Mouse (Mus musculus): Measurements from ENCODE around the gene Xrcc4. TPM values are rescaled to one million over a fixed set of nuclear protein-coding genes. Genes with fewer than 3 reads are reported as not detected.

Gene Xrcc4
- polyA plus RNA-seq, 1 experiment from 2014 or later, result 13.3 TPM

- WGBS, result 56% methylated on average over 5 of the region's 5 CpGs
- Histone ChIP-seq H3K36me3 (ENCODE audit: control insufficient read depth, insufficient read depth, low read length) (no peaks in the 10 kb centered on the region; the same call in 1 of the 2 replicates), H3K9me3 (ENCODE audit: control insufficient read depth, low read length) (no peaks in the 10 kb centered on the region), H3K4me3 (ENCODE audit: low read length) (no peak overlapping the region), H3K27ac (ENCODE audit: low read depth, low read length) (no peak overlapping the region), H3K4me2 (replicated peaks; ENCODE audit: low read depth, low read length) (no peak overlapping the region), H3K9ac (ENCODE audit: low read depth, low read length) (no peak overlapping the region), H3K27me3 (ENCODE audit: control insufficient read depth, insufficient read depth, low read length) (no peaks in the 10 kb centered on the region), H3K4me1 (ENCODE audit: control insufficient read depth, insufficient read depth, low read length) (peaks cover 6% of the 10 kb centered on the region; the same call in 1 of the 2 replicates)
- no peak for ATAC-seq (ENCODE audit: low FRiP score, low TSS enrichment)
Observed at GRCm38 (mm10) chr13:89735111-89735510, 354.3 kb downstream of the Xrcc4 start.

- no peak overlapping the region for H3K27ac ChIP-seq (ENCODE audit: low read depth, low read length)
- no peak for ATAC-seq (ENCODE audit: low FRiP score, low TSS enrichment)
Observed at GRCm38 (mm10) chr13:89726492-89726891, 362.9 kb downstream of the Xrcc4 start.

More at GRCm38 (mm10) chr13:89726492-89726891, 362.9 kb downstream of the Xrcc4 start:
- 53% methylated on average over 2 of the region's 2 CpGs for WGBS
- Histone ChIP-seq H3K36me3 (ENCODE audit: control insufficient read depth, insufficient read depth, low read length) (peaks cover 38% of the 10 kb centered on the region; the same call in 1 of the 2 replicates), H3K27me3 (ENCODE audit: control insufficient read depth, insufficient read depth, low read length) (no peaks in the 10 kb centered on the region), H3K4me2 (replicated peaks; ENCODE audit: low read depth, low read length) (no peak overlapping the region), H3K4me1 (ENCODE audit: control insufficient read depth, insufficient read depth, low read length) (no peaks in the 10 kb centered on the region), H3K4me3 (ENCODE audit: low read length) (no peak overlapping the region), H3K9me3 (ENCODE audit: control insufficient read depth, low read length) (no peaks in the 10 kb centered on the region), H3K9ac (ENCODE audit: low read depth, low read length) (no peak overlapping the region)

Other genes starting within 250 kb of the Xrcc4 start
- gene Tmem167, start 485 bp downstream of the Xrcc4 start, polyA plus RNA-seq (2014; fragmentation: Nextera tagmentation; extraction: Ambion mirVana), result 77.0 and 88.9 TPM in 2 replicates

Data from kidney, embryonic 14.5 days (tissue).